Mouse (Mus musculus) stomach, embryonic 15.5 days (tissue): ENCODE measurements around the gene Prcd. TPM values are rescaled to one million over a fixed set of nuclear protein-coding genes. Genes with fewer than 3 reads are reported as not detected.
"Not testable (repeated sequence)": the region's sequence is repeated elsewhere in the genome, so short reads cannot be mapped to it uniquely, and the experiment has no call there.

Experiments used
- ATAC-seq: fragments of 200-750 bp; cut with Nextera tagmentation; 2 replicates; pipeline ENCODE4 v1.8.0; 2017; ENCODE audit warnings: low read depth, moderate number of reproducible peaks, moderate TSS enrichment; ENCODE audit not compliant: insufficient read depth, low FRiP score
- H3K27ac ChIP-seq: fragments of 300-500 bp; sonication (generic); 2 replicates; pipeline ENCODE4 v1.5.1; 2015; ENCODE audit warnings: mild to moderate bottlenecking, inconsistent platforms
- H3K27me3 ChIP-seq: fragments of 300-500 bp; sonication (generic); replicated peaks from 2 replicates; pipeline ENCODE4 v1.6.1; 2015; ENCODE audit warnings: inconsistent platforms
- H3K36me3 ChIP-seq: fragments of 300-500 bp; sonication (generic); 2 replicates; pipeline ENCODE4 v1.6.1; 2015; ENCODE audit warnings: inconsistent platforms
- H3K4me1 ChIP-seq: fragments of 300-500 bp; sonication (generic); 2 replicates; pipeline ENCODE4 v1.6.1; 2015; ENCODE audit warnings: inconsistent platforms
- H3K4me2 ChIP-seq: fragments of 300-500 bp; sonication (generic); 2 replicates; pipeline ENCODE4 v1.6.1; 2015; ENCODE audit warnings: mild to moderate bottlenecking, inconsistent platforms
- H3K4me3 ChIP-seq: fragments of 300-500 bp; sonication (generic); replicated peaks from 2 replicates; pipeline ENCODE4 v1.5.1; 2015; ENCODE audit warnings: inconsistent platforms
- H3K9ac ChIP-seq: fragments of 300-500 bp; sonication (generic); 2 replicates; pipeline ENCODE4 v1.6.1; 2015; ENCODE audit warnings: inconsistent platforms
- H3K9me3 ChIP-seq: fragments of 300-500 bp; sonication (generic); 2 replicates; pipeline ENCODE4 v1.6.1; 2016; ENCODE audit warnings: inconsistent platforms
- WGBS: fragments of 180-500 bp; shearing (Covaris S2); methylation state at CpG from one replicate; pipeline ENCODE4 v1.1.7; 2015; 5-methylcytosine and 5-hydroxymethylcytosine counted together
- polyA plus RNA-seq: library from polyadenylated mRNA; unstranded; fragments of >200 nt; fragmentation: Nextera tagmentation; extraction: Ambion mirVana; gene quantifications from 2 replicates; pipeline ENCODE4 v1.2.1, GENCODE M21; 2015

The Prcd gene
- polyA plus RNA-seq, 1 experiment from 2014 or later, result 1.3 TPM

- peaks cover 32% of the 10 kb centered on the region for H3K4me1 ChIP-seq
- no peak overlapping the region for H3K4me2 ChIP-seq
- ATAC-seq, result no peak
- H3K27me3 ChIP-seq, result 0 out of 2 replicates have a peak, but pooled peaks cover 18% of the 10 kb centered on the region
- no peak overlapping the region for H3K9ac ChIP-seq
- H3K9me3 ChIP-seq, result no peaks in the 10 kb centered on the region
- H3K36me3 ChIP-seq, result no peaks in the 10 kb centered on the region
- no peak overlapping the region for H3K4me3 ChIP-seq
- 51% methylated on average over 10 of the region's 10 CpGs for WGBS
- no peak overlapping the region for H3K27ac ChIP-seq
These were observed 12.0 kb downstream of the Prcd start for GRCm38 (mm10) chr11:116665289-116665688.

GRCm38 (mm10) chr11:116666566-116666965, 13.2 kb downstream of the Prcd start:
- Histone ChIP-seq H3K36me3 (no peaks in the 10 kb centered on the region), H3K4me1 (peaks cover 26% of the 10 kb centered on the region), H3K9me3 (no peaks in the 10 kb centered on the region), H3K27ac (no peak overlapping the region), H3K4me2 (no peak overlapping the region), H3K9ac (no peak overlapping the region), H3K4me3 (no peak overlapping the region), H3K27me3 (0 out of 2 replicates have a peak, but pooled peaks cover 18% of the 10 kb centered on the region)
- ATAC-seq, result no peak
- 71% methylated on average over 9 of the region's 9 CpGs for WGBS

- ATAC-seq, H3K4me2 ChIP-seq, H3K9me3 ChIP-seq, H3K9ac ChIP-seq, H3K27ac ChIP-seq, H3K36me3 ChIP-seq, H3K4me3 ChIP-seq: not testable (repeated sequence)
- peaks cover 23% of the 10 kb centered on the region for H3K4me1 ChIP-seq
- WGBS, result 75% methylated on average over 5 of the region's 5 CpGs
- H3K27me3 ChIP-seq, result 0 out of 2 replicates have a peak, but pooled peaks cover 18% of the 10 kb centered on the region
These were observed 13.7 kb downstream of the Prcd start for GRCm38 (mm10) chr11:116667012-116667411.

GRCm38 (mm10) chr11:116667930-116668329, 14.6 kb downstream of the Prcd start:
- Histone ChIP-seq H3K36me3 (peaks cover 2% of the 10 kb centered on the region; the same call in 1 of the 2 replicates), H3K27me3 (0 out of 2 replicates have a peak, but pooled peaks cover 11% of the 10 kb centered on the region), H3K9ac (no peak overlapping the region), H3K4me3 (no peak overlapping the region), H3K27ac (peak overlapping the region; percentile 44; the same call in 1 of the 2 replicates), H3K9me3 (no peaks in the 10 kb centered on the region), H3K4me2 (no peak overlapping the region), H3K4me1 (peaks cover 23% of the 10 kb centered on the region)
- 73% methylated on average over 8 of the region's 8 CpGs for WGBS
- ATAC-seq, result no peak

GRCm38 (mm10) chr11:116668381-116668825, 15.1 kb downstream of the Prcd start:
- H3K4me2 ChIP-seq, result no peak overlapping the region
- H3K36me3 ChIP-seq, result peaks cover 6% of the 10 kb centered on the region; the same call in 1 of the 2 replicates
- no peaks in the 10 kb centered on the region for H3K9me3 ChIP-seq
- H3K4me3 ChIP-seq, result no peak overlapping the region
- H3K4me1 ChIP-seq, result peaks cover 27% of the 10 kb centered on the region
- peak overlapping the region; percentile 63; the same call in 1 of the 2 replicates for H3K27ac ChIP-seq
- no peak overlapping the region for H3K9ac ChIP-seq
- no peak for ATAC-seq
- 70% methylated on average over 10 of the region's 10 CpGs for WGBS
- 0 out of 2 replicates have a peak, but pooled peaks cover 9% of the 10 kb centered on the region for H3K27me3 ChIP-seq

- Histone ChIP-seq H3K4me2 (no peak overlapping the region), H3K27me3 (0 out of 2 replicates have a peak, but pooled peaks cover 9% of the 10 kb centered on the region), H3K9ac (no peak overlapping the region), H3K4me1 (peaks cover 27% of the 10 kb centered on the region), H3K36me3 (peaks cover 11% of the 10 kb centered on the region; the same call in 1 of the 2 replicates), H3K4me3 (no peak overlapping the region), H3K27ac (peak overlapping the region; percentile 63; the same call in 1 of the 2 replicates), H3K9me3 (no peaks in the 10 kb centered on the region)
- ATAC-seq, result no peak
- WGBS, result 40% methylated on average over 7 of the region's 7 CpGs
These were observed 15.5 kb downstream of the Prcd start for GRCm38 (mm10) chr11:116668839-116669238.

- Histone ChIP-seq H3K27me3 (0 out of 2 replicates have a peak, but pooled peaks cover 9% of the 10 kb centered on the region), H3K9me3 (no peaks in the 10 kb centered on the region), H3K4me1 (peaks cover 29% of the 10 kb centered on the region), H3K4me3 (no peak overlapping the region), H3K27ac (no peak overlapping the region), H3K4me2 (no peak overlapping the region), H3K36me3 (peaks cover 14% of the 10 kb centered on the region; the same call in 1 of the 2 replicates), H3K9ac (no peak overlapping the region)
- WGBS, result 14% methylated on average over 5 of the region's 5 CpGs
- ATAC-seq, result no peak
These were observed 16.0 kb downstream of the Prcd start for GRCm38 (mm10) chr11:116669316-116669715.

- H3K27ac ChIP-seq, result no peak overlapping the region
- 0 out of 2 replicates have a peak, but pooled peaks cover 9% of the 10 kb centered on the region for H3K27me3 ChIP-seq
- 39% methylated on average over 13 of the region's 13 CpGs for WGBS
- H3K9me3 ChIP-seq, result no peaks in the 10 kb centered on the region
- no peak for ATAC-seq
- H3K9ac ChIP-seq, result no peak overlapping the region
- H3K4me2 ChIP-seq, result no peak overlapping the region
- peaks cover 34% of the 10 kb centered on the region for H3K4me1 ChIP-seq
- no peak overlapping the region for H3K4me3 ChIP-seq
- peaks cover 19% of the 10 kb centered on the region for H3K36me3 ChIP-seq
These were observed 16.5 kb downstream of the Prcd start for GRCm38 (mm10) chr11:116669787-116670365.

- H3K36me3 ChIP-seq, result peaks cover 23% of the 10 kb centered on the region
- peaks cover 31% of the 10 kb centered on the region for H3K4me1 ChIP-seq
- 74% methylated on average over 7 of the region's 7 CpGs for whole genome bisulfite sequencing
- no peak overlapping the region for H3K9ac ChIP-seq
- H3K27ac ChIP-seq, result no peak overlapping the region
- no peak for ATAC-seq
- H3K27me3 ChIP-seq, result 0 out of 2 replicates have a peak, but pooled peaks cover 9% of the 10 kb centered on the region
- no peak overlapping the region for H3K4me2 ChIP-seq
- no peak overlapping the region for H3K4me3 ChIP-seq
- H3K9me3 ChIP-seq, result no peaks in the 10 kb centered on the region
These were observed 17.1 kb downstream of the Prcd start for GRCm38 (mm10) chr11:116670386-116670785.

- Histone ChIP-seq H3K4me1 (peaks cover 30% of the 10 kb centered on the region), H3K27me3 (0 out of 2 replicates have a peak, but pooled peaks cover 9% of the 10 kb centered on the region), H3K4me2 (peak overlapping the region; percentile 77), H3K9me3 (no peaks in the 10 kb centered on the region), H3K4me3 (peak overlapping the region; percentile 70), H3K27ac (peak overlapping the region; percentile 64), H3K9ac (peak overlapping the region; percentile 65), H3K36me3 (peaks cover 31% of the 10 kb centered on the region)
- WGBS, result under 1% methylated on average over 45 of the region's 45 CpGs
- ATAC-seq, result peak; percentile 87
These were observed 17.9 kb downstream of the Prcd start for GRCm38 (mm10) chr11:116671112-116671844.

- Histone ChIP-seq H3K9ac (peak overlapping the region; percentile 65), H3K4me2 (peak overlapping the region; percentile 77), H3K9me3 (no peaks in the 10 kb centered on the region), H3K27ac (peak overlapping the region; percentile 64), H3K36me3 (peaks cover 38% of the 10 kb centered on the region), H3K4me1 (peaks cover 30% of the 10 kb centered on the region), H3K27me3 (0 out of 2 replicates have a peak, but pooled peaks cover 9% of the 10 kb centered on the region), H3K4me3 (peak overlapping the region; percentile 70)
- ATAC-seq, result no peak
- under 1% methylated on average over 24 of the region's 24 CpGs for WGBS
These were observed 18.6 kb downstream of the Prcd start for GRCm38 (mm10) chr11:116671845-116672434.
